Mouse (Mus musculus) midbrain, embryonic 13.5 days (tissue): ENCODE measurements around the gene Mrps27. TPM values are rescaled to one million over a fixed set of nuclear protein-coding genes. Genes with fewer than 3 reads are reported as not detected.
A peak's percentile ranks its signal among the peaks of the same experiment; 100 is the strongest.
"Not testable (repeated sequence)": the region's sequence is repeated elsewhere in the genome, so short reads cannot be mapped to it uniquely, and the experiment has no call there.

Experiments used
- ATAC-seq: fragments of 200-750 bp; cut with Nextera tagmentation; 2 replicates; pipeline ENCODE4 v1.8.0; 2017; ENCODE audit warnings: mild to moderate bottlenecking, moderate TSS enrichment, moderate library complexity
- H3K27ac ChIP-seq: fragments of 300-500 bp; sonication (generic); 2 replicates; pipeline ENCODE4 v1.5.1; 2015; ENCODE audit warnings: inconsistent platforms, mild to moderate bottlenecking, moderate library complexity
- H3K27me3 ChIP-seq: fragments of 300-500 bp; sonication (generic); 2 replicates; pipeline ENCODE4 v1.6.1; 2015; ENCODE audit warnings: mild to moderate bottlenecking, inconsistent platforms
- H3K36me3 ChIP-seq: fragments of 300-500 bp; sonication (generic); 2 replicates; pipeline ENCODE4 v1.6.1; 2015; ENCODE audit warnings: mild to moderate bottlenecking, inconsistent platforms
- H3K4me1 ChIP-seq: fragments of 300-500 bp; sonication (generic); replicated peaks from 2 replicates; pipeline ENCODE4 v1.6.1; 2015; ENCODE audit warnings: inconsistent platforms
- H3K4me2 ChIP-seq: fragments of 300-500 bp; sonication (generic); replicated peaks from 2 replicates; pipeline ENCODE4 v1.6.1; 2015; ENCODE audit warnings: moderate library complexity, mild to moderate bottlenecking, inconsistent platforms
- H3K4me3 ChIP-seq: fragments of 300-500 bp; sonication (generic); replicated peaks from 2 replicates; pipeline ENCODE4 v1.5.1; 2015; ENCODE audit warnings: mild to moderate bottlenecking, inconsistent platforms
- H3K9ac ChIP-seq: fragments of 300-500 bp; sonication (generic); replicated peaks from 2 replicates; pipeline ENCODE4 v1.6.1; 2015; ENCODE audit warnings: mild to moderate bottlenecking, inconsistent platforms
- H3K9me3 ChIP-seq: fragments of 300-500 bp; sonication (generic); 2 replicates; pipeline ENCODE4 v1.6.1; 2016; ENCODE audit warnings: mild to moderate bottlenecking, inconsistent platforms
- WGBS: fragments of 180-500 bp; shearing (Covaris S2); methylation state at CpG from one replicate; pipeline ENCODE4 v1.1.7; 2015; 5-methylcytosine and 5-hydroxymethylcytosine counted together
- polyA plus RNA-seq: library from polyadenylated mRNA; unstranded; fragments of >200 nt; fragmentation: Nextera tagmentation; extraction: Ambion mirVana; gene quantifications from 2 replicates; pipeline ENCODE4 v1.2.1, GENCODE M21; 2015

Mrps27 gene
- polyA plus RNA-seq, 1 experiment from 2014 or later, result 39.5 TPM

- H3K4me1 ChIP-seq, result 0 out of 2 replicates have a peak, but pooled peaks cover 4% of the 10 kb centered on the region
- H3K27ac ChIP-seq, result no peak overlapping the region
- H3K27me3 ChIP-seq, result no peaks in the 10 kb centered on the region
- no peak overlapping the region for H3K4me3 ChIP-seq
- no peak for ATAC-seq
- no peak overlapping the region for H3K9ac ChIP-seq
- H3K36me3 ChIP-seq, result peaks cover 54% of the 10 kb centered on the region
- H3K4me2 ChIP-seq, result no peak overlapping the region
- 95% methylated on average over 7 of the region's 7 CpGs for WGBS
- H3K9me3 ChIP-seq, result no peaks in the 10 kb centered on the region
Measured at GRCm38 (mm10) chr13:99320453-99320852, 24.1 kb upstream of the Mrps27 start.

- H3K4me1 ChIP-seq, H3K9me3 ChIP-seq, H3K4me2 ChIP-seq, ATAC-seq, H3K9ac ChIP-seq, H3K4me3 ChIP-seq, H3K27me3 ChIP-seq, H3K27ac ChIP-seq: not testable (repeated sequence)
- 98% methylated on average over 13 of the region's 13 CpGs for WGBS
- peaks cover 79% of the 10 kb centered on the region for H3K36me3 ChIP-seq
Measured at GRCm38 (mm10) chr13:99322915-99323314, 21.7 kb upstream of the Mrps27 start.

GRCm38 (mm10) chr13:99323632-99324336 lies 20.8 kb upstream of the Mrps27 start:
- H3K9ac ChIP-seq, result no peak overlapping the region
- H3K4me2 ChIP-seq, result no peak overlapping the region
- no peak overlapping the region for H3K27ac ChIP-seq
- H3K36me3 ChIP-seq, result peaks cover 86% of the 10 kb centered on the region
- 0 out of 2 replicates have a peak, but pooled peaks have one; percentile 27 for ATAC-seq
- 72% methylated on average over 7 of the region's 7 CpGs for WGBS
- no peak overlapping the region for H3K4me3 ChIP-seq
- no peaks in the 10 kb centered on the region for H3K27me3 ChIP-seq
- 0 out of 2 replicates have a peak, but pooled peaks cover 4% of the 10 kb centered on the region for H3K4me1 ChIP-seq
- no peaks in the 10 kb centered on the region for H3K9me3 ChIP-seq

GRCm38 (mm10) chr13:99324337-99324685 lies 20.3 kb upstream of the Mrps27 start:
- not testable (repeated sequence) for ATAC-seq, H3K27me3 ChIP-seq, H3K4me3 ChIP-seq, H3K4me1 ChIP-seq, H3K9me3 ChIP-seq, H3K9ac ChIP-seq, H3K4me2 ChIP-seq, H3K27ac ChIP-seq
- 83% methylated on average over 8 of the region's 8 CpGs for WGBS
- H3K36me3 ChIP-seq, result peaks cover 88% of the 10 kb centered on the region

- H3K9ac ChIP-seq, result no peak overlapping the region
- H3K4me1 ChIP-seq, result no peaks in the 10 kb centered on the region
- no peak for ATAC-seq
- H3K36me3 ChIP-seq, result peaks cover 90% of the 10 kb centered on the region
- no peak overlapping the region for H3K4me2 ChIP-seq
- H3K27me3 ChIP-seq, result no peaks in the 10 kb centered on the region
- H3K27ac ChIP-seq, result no peak overlapping the region
- 58% methylated on average over 4 of the region's 4 CpGs for WGBS
- H3K4me3 ChIP-seq, result no peak overlapping the region
- no peaks in the 10 kb centered on the region for H3K9me3 ChIP-seq
Measured at GRCm38 (mm10) chr13:99331255-99331654, 13.3 kb upstream of the Mrps27 start.

GRCm38 (mm10) chr13:99337510-99337909 lies 7.1 kb upstream of the Mrps27 start:
- Histone ChIP-seq H3K27ac (no peak overlapping the region), H3K4me3 (no peak overlapping the region), H3K9ac (no peak overlapping the region), H3K4me2 (no peak overlapping the region), H3K4me1 (no peaks in the 10 kb centered on the region), H3K27me3 (no peaks in the 10 kb centered on the region), H3K36me3 (peaks cover 84% of the 10 kb centered on the region), H3K9me3 (no peaks in the 10 kb centered on the region)
- 87% methylated on average over 6 of the region's 6 CpGs for WGBS
- ATAC-seq, result no peak

- no peaks in the 10 kb centered on the region for H3K9me3 ChIP-seq
- WGBS, result 96% methylated on average over 6 of the region's 6 CpGs
- peaks cover 19% of the 10 kb centered on the region for H3K4me1 ChIP-seq
- no peak overlapping the region for H3K27ac ChIP-seq
- no peak for ATAC-seq
- H3K27me3 ChIP-seq, result no peaks in the 10 kb centered on the region
- H3K4me2 ChIP-seq, result no peak overlapping the region
- no peak overlapping the region for H3K9ac ChIP-seq
- H3K4me3 ChIP-seq, result no peak overlapping the region
- H3K36me3 ChIP-seq, result peaks cover 54% of the 10 kb centered on the region
Measured at GRCm38 (mm10) chr13:99341504-99341903, 3.1 kb upstream of the Mrps27 start.

GRCm38 (mm10) chr13:99343876-99344598 lies 549 bp upstream of the Mrps27 start:
- 3% methylated on average over 30 of the region's 30 CpGs for WGBS
- ATAC-seq, result peak; percentile 88; the same call in 1 of the 2 replicates

GRCm38 (mm10) chr13:99350009-99350408 lies 5.4 kb downstream of the Mrps27 start:
- Histone ChIP-seq H3K4me3 (no peak overlapping the region), H3K27me3 (no peaks in the 10 kb centered on the region), H3K27ac (no peak overlapping the region), H3K9ac (no peak overlapping the region), H3K9me3 (no peaks in the 10 kb centered on the region), H3K4me1 (peaks cover 16% of the 10 kb centered on the region), H3K36me3 (peaks cover 22% of the 10 kb centered on the region), H3K4me2 (no peak overlapping the region)
- 89% methylated on average over 6 of the region's 6 CpGs for WGBS
- no peak for ATAC-seq

More at GRCm38 (mm10) chr13:99343876-99344598, 549 bp upstream of the Mrps27 start:
- H3K9ac ChIP-seq, result peak overlapping the region; percentile 72
- H3K9me3 ChIP-seq, result no peaks in the 10 kb centered on the region
- H3K27ac ChIP-seq, result peak overlapping the region; percentile 85
- H3K27me3 ChIP-seq, result no peaks in the 10 kb centered on the region
- peaks cover 42% of the 10 kb centered on the region for H3K36me3 ChIP-seq
- peak overlapping the region; percentile 77 for H3K4me2 ChIP-seq
- H3K4me3 ChIP-seq, result peak overlapping the region; percentile 67
- peaks cover 19% of the 10 kb centered on the region for H3K4me1 ChIP-seq

GRCm38 (mm10) chr13:99351186-99351585 lies 6.6 kb downstream of the Mrps27 start:
- H3K9ac ChIP-seq, result no peak overlapping the region
- H3K4me3 ChIP-seq, result no peak overlapping the region
- no peaks in the 10 kb centered on the region for H3K9me3 ChIP-seq
- peaks cover 22% of the 10 kb centered on the region for H3K36me3 ChIP-seq
- H3K27ac ChIP-seq, result no peak overlapping the region
- H3K27me3 ChIP-seq, result no peaks in the 10 kb centered on the region
- WGBS, result 88% methylated on average over 8 of the region's 8 CpGs
- no peak for ATAC-seq
- peaks cover 6% of the 10 kb centered on the region; the same call in 1 of the 2 replicates for H3K4me1 ChIP-seq
- no peak overlapping the region for H3K4me2 ChIP-seq

GRCm38 (mm10) chr13:99351596-99351995 lies 7.0 kb downstream of the Mrps27 start:
- Histone ChIP-seq H3K9ac (no peak overlapping the region), H3K4me3 (no peak overlapping the region), H3K27me3 (no peaks in the 10 kb centered on the region), H3K4me1 (peaks cover 6% of the 10 kb centered on the region; the same call in 1 of the 2 replicates), H3K27ac (no peak overlapping the region), H3K36me3 (peaks cover 22% of the 10 kb centered on the region), H3K4me2 (no peak overlapping the region), H3K9me3 (no peaks in the 10 kb centered on the region)
- 89% methylated on average over 3 of the region's 3 CpGs for WGBS
- no peak for ATAC-seq

- WGBS, result 12% methylated on average over 28 of the region's 28 CpGs
- peak overlapping the region; percentile 46 for H3K4me3 ChIP-seq
- peak overlapping the region; percentile 59; the same call in 1 of the 2 replicates for H3K9ac ChIP-seq
- peak overlapping the region; percentile 60 for H3K4me2 ChIP-seq
- H3K36me3 ChIP-seq, result peaks cover 22% of the 10 kb centered on the region
- peak; percentile 100 for ATAC-seq
- H3K27ac ChIP-seq, result peak overlapping the region; percentile 75; the same call in 1 of the 2 replicates
- no peaks in the 10 kb centered on the region for H3K9me3 ChIP-seq
- no peaks in the 10 kb centered on the region for H3K27me3 ChIP-seq
- peaks cover 6% of the 10 kb centered on the region; the same call in 1 of the 2 replicates for H3K4me1 ChIP-seq
Measured at GRCm38 (mm10) chr13:99352758-99353489, 8.3 kb downstream of the Mrps27 start.
